Mouse (Mus musculus): Measurements from ENCODE around the gene Msgn1. TPM values are rescaled to one million over a fixed set of nuclear protein-coding genes. Genes with fewer than 3 reads are reported as not detected.

Gene Msgn1
- polyA plus RNA-seq, 1 experiment from 2014 or later, result not detected

DNA sequence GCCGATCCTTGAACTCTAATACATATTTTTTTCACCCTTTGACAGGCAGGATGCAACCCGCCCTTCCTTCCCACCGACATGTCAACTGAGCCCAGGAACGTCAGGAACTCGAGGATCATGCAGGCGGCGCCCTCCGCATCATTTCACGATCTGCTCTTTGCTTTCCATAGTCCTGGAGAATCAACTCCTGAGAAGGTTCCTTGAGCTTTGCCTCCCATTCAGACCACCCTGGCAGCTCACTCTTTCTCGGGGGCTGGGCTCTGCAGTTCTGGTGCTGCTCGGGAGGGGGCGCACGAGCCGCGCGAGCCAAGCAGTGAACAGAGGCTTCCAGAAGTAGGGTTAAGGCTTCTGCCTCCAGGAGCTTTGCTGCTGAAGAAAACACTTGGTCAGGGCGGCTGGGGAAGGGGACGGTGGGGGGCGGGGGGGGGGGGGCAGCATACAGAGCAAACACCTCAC, 12.6 kb downstream of the Msgn1 start:
- TF ChIP-seq CTCF (IDR thresholded peaks at IDR 0.05; ENCODE audit: low read depth), result peak; percentile 91
- Histone ChIP-seq H3K9me3 (ENCODE audit: control insufficient read depth) (no peaks in the 10 kb centered on the region), H3K9ac (ENCODE audit: low read depth, low read length) (no peak overlapping the region), H3K27ac (ENCODE audit: low read depth, low read length) (no peak overlapping the region), H3K4me1 (replicated peaks; ENCODE audit: control insufficient read depth, insufficient read depth, low read length) (no peaks in the 10 kb centered on the region), H3K36me3 (ENCODE audit: control insufficient read depth, insufficient read depth) (no peaks in the 10 kb centered on the region), H3K4me3 (ENCODE audit: low read depth, low read length) (no peak overlapping the region), H3K4me2 (replicated peaks; ENCODE audit: low read depth) (peak overlapping the region; percentile 50), H3K27me3 (replicated peaks; ENCODE audit: control insufficient read depth, insufficient read depth, low read length) (no peaks in the 10 kb centered on the region)
- 5% methylated on average over 18 of the region's 19 CpGs for WGBS
- ATAC-seq, result no peak

DNA sequence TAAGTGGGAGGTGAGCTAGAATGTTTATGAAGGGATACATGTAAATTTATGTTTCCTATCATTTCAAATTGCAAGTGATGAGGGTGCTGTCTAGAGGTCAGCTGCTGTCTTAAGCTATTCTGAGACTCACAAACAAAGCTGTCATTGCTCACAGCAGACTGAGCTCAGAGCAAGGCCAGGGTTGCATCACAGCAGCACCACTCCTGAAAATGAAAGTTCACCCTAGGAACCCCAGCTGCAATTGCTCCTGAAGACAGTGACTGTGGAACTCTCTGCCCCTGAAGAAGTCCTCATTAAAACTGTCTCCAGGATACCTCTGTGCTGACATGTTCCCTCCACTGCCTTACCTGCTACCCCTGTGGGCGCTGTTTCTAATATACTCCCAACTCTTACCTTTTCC, 13.7 kb downstream of the Msgn1 start:
- Histone ChIP-seq H3K4me2 (replicated peaks; ENCODE audit: low read depth) (no peak overlapping the region), H3K27me3 (replicated peaks; ENCODE audit: control insufficient read depth, insufficient read depth, low read length) (no peaks in the 10 kb centered on the region), H3K4me3 (ENCODE audit: low read depth, low read length) (no peak overlapping the region), H3K27ac (ENCODE audit: low read depth, low read length) (no peak overlapping the region), H3K9me3 (ENCODE audit: control insufficient read depth) (no peaks in the 10 kb centered on the region), H3K36me3 (ENCODE audit: control insufficient read depth, insufficient read depth) (no peaks in the 10 kb centered on the region), H3K9ac (ENCODE audit: low read depth, low read length) (no peak overlapping the region), H3K4me1 (replicated peaks; ENCODE audit: control insufficient read depth, insufficient read depth, low read length) (no peaks in the 10 kb centered on the region)
- no peak for TF ChIP-seq CTCF (IDR thresholded peaks at IDR 0.05; ENCODE audit: low read depth)
- WGBS, result 91% methylated on average over 1 of the region's 1 CpGs
- no peak for ATAC-seq

DNA sequence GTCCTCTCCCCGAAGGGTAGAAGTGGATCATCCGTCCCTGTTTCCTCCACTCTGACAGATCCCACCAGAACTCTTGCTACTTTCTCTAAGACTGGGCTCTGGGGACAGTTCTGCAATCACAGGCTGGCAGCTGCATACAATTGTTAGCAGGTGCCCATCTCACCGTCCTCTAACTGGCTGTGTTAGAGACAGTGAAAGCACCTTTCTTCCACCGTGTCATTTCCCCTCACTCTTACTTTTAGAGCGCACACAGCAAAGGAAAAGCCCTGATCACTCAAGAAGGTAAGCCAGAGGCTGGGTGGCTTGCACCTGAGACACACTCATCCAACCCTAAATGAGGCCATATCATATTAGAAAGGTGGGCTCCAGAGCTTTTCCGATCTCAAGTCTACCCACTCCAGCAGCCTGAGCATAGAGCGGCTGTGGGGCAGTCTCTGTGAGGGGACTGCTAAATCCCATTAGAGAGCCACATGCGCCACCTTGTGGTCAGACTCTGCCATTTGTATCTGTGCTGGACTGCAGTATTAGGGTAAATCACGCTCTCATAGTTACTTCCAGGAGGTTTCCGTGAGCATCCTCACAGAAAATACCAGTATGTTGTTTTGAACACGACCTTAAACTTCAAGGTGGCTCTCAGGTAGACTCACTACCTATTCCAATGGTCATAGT, 30.2 kb downstream of the Msgn1 start:
- Histone ChIP-seq H3K9me3 (ENCODE audit: control insufficient read depth) (no peaks in the 10 kb centered on the region), H3K9ac (ENCODE audit: low read depth, low read length) (no peak overlapping the region), H3K4me2 (replicated peaks; ENCODE audit: low read depth) (peak overlapping the region; percentile 33), H3K36me3 (ENCODE audit: control insufficient read depth, insufficient read depth) (no peaks in the 10 kb centered on the region), H3K27ac (ENCODE audit: low read depth, low read length) (no peak overlapping the region), H3K27me3 (replicated peaks; ENCODE audit: control insufficient read depth, insufficient read depth, low read length) (no peaks in the 10 kb centered on the region; the same call in 1 of the 2 replicates), H3K4me1 (replicated peaks; ENCODE audit: control insufficient read depth, insufficient read depth, low read length) (no peaks in the 10 kb centered on the region), H3K4me3 (ENCODE audit: low read depth, low read length) (peak overlapping the region; percentile 6; the same call in 1 of the 2 replicates)
- peak; percentile 77 for ATAC-seq
- WGBS, result 21% methylated on average over 11 of the region's 11 CpGs
- TF ChIP-seq CTCF (IDR thresholded peaks at IDR 0.05; ENCODE audit: low read depth), result peak; percentile 95

DNA sequence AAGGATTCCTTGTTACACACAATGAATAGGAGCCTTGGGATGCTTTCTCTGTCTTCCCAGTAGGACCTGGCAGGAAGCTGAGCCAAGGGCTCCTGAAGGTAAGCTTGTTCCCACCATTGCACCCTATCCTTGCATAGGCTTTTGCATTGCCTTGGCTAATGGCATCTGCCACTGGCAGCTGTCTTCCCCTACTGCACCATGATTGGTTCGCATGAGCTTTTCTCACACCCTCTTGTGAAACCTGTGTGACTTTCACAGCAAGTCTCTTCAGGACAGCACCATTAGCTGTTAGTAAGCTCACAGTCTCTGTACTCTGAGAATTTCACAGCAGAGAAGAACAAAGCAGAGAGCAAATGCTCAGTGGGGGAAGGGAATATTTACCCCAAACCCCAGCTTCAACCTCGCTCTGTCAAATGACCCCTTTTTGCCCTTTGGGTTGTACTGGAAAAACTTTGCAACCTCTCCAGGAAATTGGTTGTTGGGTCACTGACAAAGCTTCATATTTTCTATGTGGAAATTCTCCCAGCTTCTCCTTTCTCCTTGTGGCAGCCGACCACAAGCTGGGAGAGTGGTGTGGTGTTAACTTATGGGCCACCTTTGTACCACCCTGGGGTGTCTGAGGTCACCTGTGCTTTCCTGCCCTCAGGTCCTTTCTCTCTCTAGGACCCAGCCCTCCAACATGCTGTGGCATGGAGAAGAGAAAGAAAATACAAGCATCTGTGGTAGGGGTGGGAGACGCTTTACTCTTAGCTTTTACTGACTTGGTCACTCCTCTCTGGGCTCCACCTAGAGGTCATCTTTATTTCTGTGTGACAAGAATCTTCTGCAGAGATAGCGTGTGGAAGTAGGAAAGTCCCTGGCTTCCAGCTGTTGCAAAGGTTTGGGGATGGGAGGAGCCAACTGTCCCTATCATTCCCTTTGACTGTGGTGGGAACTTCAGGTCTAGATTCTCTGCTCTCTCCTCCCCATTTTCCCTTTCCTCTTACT, 31.1 kb downstream of the Msgn1 start:
- Histone ChIP-seq H3K9ac (ENCODE audit: low read depth, low read length) (no peak overlapping the region), H3K27me3 (replicated peaks; ENCODE audit: control insufficient read depth, insufficient read depth, low read length) (no peaks in the 10 kb centered on the region; the same call in 1 of the 2 replicates), H3K4me1 (replicated peaks; ENCODE audit: control insufficient read depth, insufficient read depth, low read length) (no peaks in the 10 kb centered on the region), H3K36me3 (ENCODE audit: control insufficient read depth, insufficient read depth) (no peaks in the 10 kb centered on the region), H3K27ac (ENCODE audit: low read depth, low read length) (no peak overlapping the region), H3K4me2 (replicated peaks; ENCODE audit: low read depth) (peak overlapping the region; percentile 33), H3K4me3 (ENCODE audit: low read depth, low read length) (no peak overlapping the region), H3K9me3 (ENCODE audit: control insufficient read depth) (no peaks in the 10 kb centered on the region)
- 28% methylated on average over 5 of the region's 5 CpGs for WGBS
- TF ChIP-seq CTCF (IDR thresholded peaks at IDR 0.05; ENCODE audit: low read depth), result peak; percentile 60
- ATAC-seq, result no peak

DNA sequence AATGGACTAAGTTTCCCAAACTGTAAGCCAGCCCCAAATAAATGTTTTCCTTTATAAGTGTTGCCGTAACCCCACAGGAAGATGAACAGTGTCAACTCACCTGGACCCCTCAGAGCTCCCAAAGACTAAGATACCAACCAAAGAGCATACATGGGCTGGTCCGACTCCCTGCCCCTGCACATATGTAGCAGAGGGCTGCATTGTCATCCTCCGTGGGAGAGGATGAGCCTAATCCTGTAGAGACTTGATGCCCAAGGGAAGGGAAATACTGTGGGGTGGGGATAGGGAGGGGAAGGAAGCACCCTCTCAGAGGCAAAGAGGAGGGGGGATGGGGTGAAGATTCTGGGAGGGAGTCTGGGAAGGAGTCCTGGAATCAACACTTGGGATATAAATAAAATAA, 50.1 kb downstream of the Msgn1 start:
- Histone ChIP-seq H3K27ac (ENCODE audit: low read depth, low read length) (no peak overlapping the region), H3K4me1 (replicated peaks; ENCODE audit: control insufficient read depth, insufficient read depth, low read length) (no peaks in the 10 kb centered on the region), H3K27me3 (replicated peaks; ENCODE audit: control insufficient read depth, insufficient read depth, low read length) (no peaks in the 10 kb centered on the region), H3K4me2 (replicated peaks; ENCODE audit: low read depth) (no peak overlapping the region), H3K36me3 (ENCODE audit: control insufficient read depth, insufficient read depth) (no peaks in the 10 kb centered on the region), H3K9ac (ENCODE audit: low read depth, low read length) (no peak overlapping the region), H3K9me3 (ENCODE audit: control insufficient read depth) (no peaks in the 10 kb centered on the region), H3K4me3 (ENCODE audit: low read depth, low read length) (no peak overlapping the region)
- ATAC-seq, result no peak
- 92% methylated on average over 3 of the region's 3 CpGs for WGBS
- no peak for TF ChIP-seq CTCF (IDR thresholded peaks at IDR 0.05; ENCODE audit: low read depth)

Other genes with a start within 250 kb of the Msgn1 start
- 10.4 and 11.8 TPM in 2 replicates for gene Kcns3, start 57.9 kb downstream of the Msgn1 start, polyA plus RNA-seq (2015; fragmentation: Nextera tagmentation; extraction: Ambion mirVana)
- gene Gen1, start 56.8 kb upstream of the Msgn1 start, polyA plus RNA-seq (2015; fragmentation: Nextera tagmentation; extraction: Ambion mirVana), result 1.1 and 1.2 TPM in 2 replicates
- gene Smc6, start 56.9 kb upstream of the Msgn1 start, polyA plus RNA-seq (2015; fragmentation: Nextera tagmentation; extraction: Ambion mirVana), result 71.1 and 73.6 TPM in 2 replicates
- gene Vsnl1, start 227.6 kb upstream of the Msgn1 start, polyA plus RNA-seq (2015; fragmentation: Nextera tagmentation; extraction: Ambion mirVana), result 0.17 and 0.39 TPM in 2 replicates
- 0.04 and 0.08 TPM in 2 replicates for gene Rad51ap2, start 247.1 kb upstream of the Msgn1 start, polyA plus RNA-seq (2015; fragmentation: Nextera tagmentation; extraction: Ambion mirVana)

All from intestine, postnatal 0 days (tissue).